Mouse (Mus musculus): ENCODE results near the gene Mycbp2. TPM values are rescaled to one million over a fixed set of nuclear protein-coding genes. Genes with fewer than 3 reads are reported as not detected.

The Mycbp2 gene
- total and polyA plus RNA-seq, 3 experiments = 25.9 to 60.1 (median 29.5) TPM

- no peak overlapping the region for H3K9ac ChIP-seq (ENCODE audit: insufficient read depth, low read depth)
- dilution Hi-C loops (cut with MboI; ENCODE audit: extremely low pct_ligation_motif_present, extremely low pct_unique_long_range_greater_than_20kb, low sequenced_read_pairs) = no loop called here
- no peak overlapping the region for H3K27ac ChIP-seq (ENCODE audit: insufficient read depth, low read depth)
- no peaks in the 10 kb centered on the region for H3K4me1 ChIP-seq (ENCODE audit: control insufficient read depth in 1 of 2, insufficient read depth in 2 of 2)
- H3K27me3 ChIP-seq (replicated peaks) = no peaks in the 10 kb centered on the region
- no peak for TF ChIP-seq ZNF384 (IDR thresholded peaks at IDR 0.05; ENCODE audit: low read depth, low read length)
- TF ChIP-seq MAX (IDR thresholded peaks at IDR 0.05; ENCODE audit: low read length) = no peak
- TF ChIP-seq MAFK (IDR thresholded peaks at IDR 0.05; ENCODE audit: insufficient replicate concordance, low read length) = no peak
- TF ChIP-seq SIN3A (IDR thresholded peaks at IDR 0.05; ENCODE audit: low read length) = no peak
- no peak for TF ChIP-seq ZMIZ1 (IDR thresholded peaks at IDR 0.05; ENCODE audit: low read depth, low read length)
- TF ChIP-seq CHD1 (IDR thresholded peaks at IDR 0.05; ENCODE audit: low read depth, low read length) = no peak
- TF ChIP-seq MXI1 (IDR thresholded peaks at IDR 0.05; ENCODE audit: low read depth, low read length) = no peak
- no peak for TF ChIP-seq ELF1 (IDR thresholded peaks at IDR 0.05; ENCODE audit: low read depth, low read length)
- TF ChIP-seq KAT2A (IDR thresholded peaks at IDR 0.05; ENCODE audit: insufficient replicate concordance, low read length) = no peak
- TF ChIP-seq CHD2 (IDR thresholded peaks at IDR 0.05; ENCODE audit: low read length) = no peak
- TF ChIP-seq RAD21 (IDR thresholded peaks at IDR 0.05; ENCODE audit: low read depth, low read length) = no peak
- DNase-seq (ENCODE audit: extremely low read depth) = no peak
- H3K36me3 ChIP-seq (replicated peaks in 1 of 2; ENCODE audit: control insufficient read depth in 1 of 2, insufficient read depth in 1 of 2, low read length in 1 of 2) = peaks cover 59 to 85% of the 10 kb centered on the region in 2 experiments
- H3K79me2 ChIP-seq (replicated peaks; ENCODE audit: control insufficient read depth, extremely low read depth, insufficient read depth, poor library complexity, severe bottlenecking) = no peaks in the 10 kb centered on the region
- in situ Hi-C loops (cut with MboI; ENCODE audit: low pct_ligation_motif_present, low pct_unique_long_range_greater_than_20kb, low sequenced_read_pairs) = no loop called here
- no peak overlapping the region for H3K4me2 ChIP-seq (ENCODE audit: insufficient read depth, low read depth, poor library complexity, severe bottlenecking)
- H3K9me3 ChIP-seq (replicated peaks; ENCODE audit: low read length) = no peaks in the 10 kb centered on the region
- H3K4me3 ChIP-seq (replicated peaks in 1 of 3; ENCODE audit: low read depth in 2 of 3, low read length in 2 of 3, poor library complexity in 1 of 3) = no peak overlapping the region
Measured at GRCm38 (mm10) chr14:103125756-103126155, 220.9 kb downstream of the Mycbp2 start.

GRCm38 (mm10) chr14:103114994-103115670 is 231.5 kb downstream of the Mycbp2 start:
- Histone ChIP-seq H3K9ac (ENCODE audit: insufficient read depth, low read depth) (no peak overlapping the region), H3K4me3 (replicated peaks in 1 of 3; ENCODE audit: low read depth in 2 of 3, low read length in 2 of 3, poor library complexity in 1 of 3) (no peak overlapping the region), H3K27me3 (replicated peaks) (no peaks in the 10 kb centered on the region), H3K27ac (ENCODE audit: insufficient read depth, low read depth) (no peak overlapping the region), H3K9me3 (replicated peaks; ENCODE audit: low read length) (no peaks in the 10 kb centered on the region), H3K4me2 (ENCODE audit: insufficient read depth, low read depth, poor library complexity, severe bottlenecking) (no peak overlapping the region), H3K36me3 (replicated peaks in 1 of 2; ENCODE audit: control insufficient read depth in 1 of 2, insufficient read depth in 1 of 2, low read length in 1 of 2) (peaks cover 45 to 75% of the 10 kb centered on the region in 2 experiments), H3K79me2 (replicated peaks; ENCODE audit: control insufficient read depth, extremely low read depth, insufficient read depth, poor library complexity, severe bottlenecking) (no peaks in the 10 kb centered on the region), H3K4me1 (ENCODE audit: control insufficient read depth in 1 of 2, insufficient read depth in 2 of 2) (peaks cover 0 to 11% of the 10 kb centered on the region in 2 experiments; a peak in 2 of 4 replicates)
- no peak for TF ChIP-seq PAX5 (IDR thresholded peaks at IDR 0.05; ENCODE audit: low read length)
- TF ChIP-seq JUND (conservative IDR thresholded peaks at IDR 0.05; ENCODE audit: low read depth, low read length) = no peak
- no peak for TF ChIP-seq USF2 (conservative IDR thresholded peaks at IDR 0.05; ENCODE audit: low read depth, low read length)
- no peak for TF ChIP-seq SMC3 (IDR thresholded peaks at IDR 0.05; ENCODE audit: low read depth, low read length)
- no peak for TF ChIP-seq GABPA (IDR thresholded peaks at IDR 0.05; ENCODE audit: insufficient replicate concordance, low read depth, low read length)
- no peak for TF ChIP-seq IRF4 (IDR thresholded peaks at IDR 0.05; ENCODE audit: low read depth, low read length)
- no peak for TF ChIP-seq ELF1 (IDR thresholded peaks at IDR 0.05; ENCODE audit: low read depth, low read length)
- no peak for TF ChIP-seq ETS1 (conservative IDR thresholded peaks at IDR 0.05; ENCODE audit: low read depth, low read length)
- no peak for TF ChIP-seq MAZ (IDR thresholded peaks at IDR 0.05; ENCODE audit: low read depth, low read length)
- no peak for TF ChIP-seq MYC (IDR thresholded peaks at IDR 0.05; ENCODE audit: low read depth, low read length)
- no peak for TF ChIP-seq POLR2A (IDR thresholded peaks at IDR 0.05; ENCODE audit: low read depth, low read length)
- TF ChIP-seq CTCF (conservative IDR thresholded peaks at IDR 0.05 in 1 of 2, IDR thresholded peaks at IDR 0.05 in 1 of 2; ENCODE audit: low read depth in 2 of 2, low read length in 2 of 2) = no peak
- no peak for TF ChIP-seq RAD21 (IDR thresholded peaks at IDR 0.05; ENCODE audit: low read depth, low read length)
- no peak for TF ChIP-seq BHLHE40 (IDR thresholded peaks at IDR 0.05; ENCODE audit: low read depth, low read length)
- DNase-seq (ENCODE audit: extremely low read depth) = peak; percentile 86
- in situ Hi-C loops (cut with MboI; ENCODE audit: low pct_ligation_motif_present, low pct_unique_long_range_greater_than_20kb, low sequenced_read_pairs) (no loop called here), dilution Hi-C loops (cut with MboI; ENCODE audit: extremely low pct_ligation_motif_present, extremely low pct_unique_long_range_greater_than_20kb, low sequenced_read_pairs) (no loop called here)

Measured in CH12.LX (cell line).